Mouse (Mus musculus): ENCODE results near the gene Stk39. TPM values are rescaled to one million over a fixed set of nuclear protein-coding genes. Genes with fewer than 3 reads are reported as not detected.

Stk39 gene
- polyA plus RNA-seq, 1 experiment from 2014 or later = 25.1 TPM

DNA sequence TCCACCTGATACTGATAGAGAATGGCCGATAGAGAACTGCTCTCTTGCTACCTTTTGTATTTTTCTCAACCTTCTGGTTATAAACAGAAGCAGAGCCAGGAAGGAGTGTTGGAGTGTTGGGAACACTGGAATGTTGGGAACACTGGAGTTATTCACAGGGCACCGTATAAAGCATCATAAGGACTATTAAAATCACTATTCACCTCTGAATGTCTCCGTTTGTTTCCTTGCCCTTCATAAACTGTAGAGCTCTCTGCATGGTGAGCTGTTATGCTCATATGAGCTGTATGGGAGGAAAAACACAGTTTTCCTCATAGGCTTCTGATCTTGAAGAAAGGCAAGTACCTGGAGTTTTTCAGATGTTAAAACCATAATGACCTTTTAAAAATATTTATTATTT, 295.6 kb downstream of the Stk39 start:
- 88% methylated on average over 3 of the region's 3 CpGs for WGBS
- H3K4me2 ChIP-seq (ENCODE audit: low read length) = no peak overlapping the region

DNA sequence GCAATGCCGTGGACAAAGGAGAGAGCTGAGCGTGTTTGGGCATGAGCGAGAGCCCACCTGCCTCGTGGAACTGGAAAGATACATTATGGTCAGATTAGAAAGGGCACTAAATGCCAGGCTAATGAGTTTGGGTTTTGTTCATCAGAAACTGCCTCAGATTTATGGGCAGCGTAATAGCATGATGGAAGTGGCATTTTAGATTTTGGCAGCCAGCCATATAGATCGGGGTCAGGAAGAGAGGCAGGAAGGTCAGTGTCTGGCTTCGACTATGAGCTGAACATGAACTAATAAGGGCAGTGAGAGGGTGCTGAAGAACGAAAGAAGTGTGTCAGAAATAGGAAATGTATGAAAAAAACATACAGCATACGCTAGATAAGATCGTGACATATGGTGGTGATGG, 300.8 kb downstream of the Stk39 start:
- no peaks in the 10 kb centered on the region for H3K36me3 ChIP-seq (ENCODE audit: control insufficient read depth, insufficient read depth, low read length)
- no peak overlapping the region for H3K4me3 ChIP-seq (ENCODE audit: low read length)
- ATAC-seq = no peak
- no peak overlapping the region for H3K4me2 ChIP-seq (ENCODE audit: low read length)
- no peak overlapping the region for H3K27ac ChIP-seq (ENCODE audit: low read depth, low read length)
- WGBS = 80% methylated on average over 10 of the region's 10 CpGs
- no peaks in the 10 kb centered on the region for H3K4me1 ChIP-seq (ENCODE audit: control insufficient read depth, insufficient read depth, low read depth, low read length)
- no peaks in the 10 kb centered on the region for H3K9me3 ChIP-seq (ENCODE audit: control insufficient read depth, low read length)
- no peak overlapping the region for H3K9ac ChIP-seq (ENCODE audit: low read depth, low read length)
- no peaks in the 10 kb centered on the region for H3K27me3 ChIP-seq (replicated peaks; ENCODE audit: control insufficient read depth, insufficient read depth, low read length)

More for the DNA sequence above, 295.6 kb downstream of the Stk39 start:
- H3K9ac ChIP-seq (ENCODE audit: low read depth, low read length) = no peak overlapping the region
- H3K4me3 ChIP-seq (ENCODE audit: low read length) = no peak overlapping the region
- no peak overlapping the region for H3K27ac ChIP-seq (ENCODE audit: low read depth, low read length)
- no peaks in the 10 kb centered on the region for H3K4me1 ChIP-seq (ENCODE audit: control insufficient read depth, insufficient read depth, low read depth, low read length)
- no peak for ATAC-seq
- no peaks in the 10 kb centered on the region for H3K27me3 ChIP-seq (replicated peaks; ENCODE audit: control insufficient read depth, insufficient read depth, low read length)
- H3K9me3 ChIP-seq (ENCODE audit: control insufficient read depth, low read length) = no peaks in the 10 kb centered on the region
- H3K36me3 ChIP-seq (ENCODE audit: control insufficient read depth, insufficient read depth, low read length) = no peaks in the 10 kb centered on the region

DNA sequence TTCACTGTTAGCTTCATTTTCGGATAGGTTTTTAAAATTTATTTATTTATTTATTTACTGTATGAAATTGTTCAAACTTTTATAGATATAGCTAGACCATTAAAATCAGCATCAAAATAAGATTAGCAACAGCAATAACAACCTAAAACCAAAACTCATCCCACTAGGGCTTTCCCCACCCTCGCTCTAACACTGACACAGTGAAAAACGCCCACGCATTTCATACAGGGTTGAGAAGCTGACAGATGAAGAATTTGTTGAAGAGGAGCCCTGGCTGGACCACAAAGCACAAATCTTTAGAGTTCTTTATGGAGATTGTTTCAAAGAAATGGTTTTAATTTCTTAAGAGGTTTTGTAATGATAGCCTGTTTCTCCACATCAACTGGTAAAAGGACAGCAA, 310.1 kb downstream of the Stk39 start:
- Histone ChIP-seq H3K9ac (ENCODE audit: low read depth, low read length) (no peak overlapping the region), H3K4me1 (ENCODE audit: control insufficient read depth, insufficient read depth, low read depth, low read length) (no peaks in the 10 kb centered on the region), H3K27ac (ENCODE audit: low read depth, low read length) (no peak overlapping the region), H3K9me3 (ENCODE audit: control insufficient read depth, low read length) (no peaks in the 10 kb centered on the region), H3K36me3 (ENCODE audit: control insufficient read depth, insufficient read depth, low read length) (no peaks in the 10 kb centered on the region), H3K27me3 (replicated peaks; ENCODE audit: control insufficient read depth, insufficient read depth, low read length) (no peaks in the 10 kb centered on the region), H3K4me3 (ENCODE audit: low read length) (no peak overlapping the region), H3K4me2 (ENCODE audit: low read length) (no peak overlapping the region)
- 84% methylated on average over 4 of the region's 4 CpGs for WGBS
- ATAC-seq = no peak

DNA sequence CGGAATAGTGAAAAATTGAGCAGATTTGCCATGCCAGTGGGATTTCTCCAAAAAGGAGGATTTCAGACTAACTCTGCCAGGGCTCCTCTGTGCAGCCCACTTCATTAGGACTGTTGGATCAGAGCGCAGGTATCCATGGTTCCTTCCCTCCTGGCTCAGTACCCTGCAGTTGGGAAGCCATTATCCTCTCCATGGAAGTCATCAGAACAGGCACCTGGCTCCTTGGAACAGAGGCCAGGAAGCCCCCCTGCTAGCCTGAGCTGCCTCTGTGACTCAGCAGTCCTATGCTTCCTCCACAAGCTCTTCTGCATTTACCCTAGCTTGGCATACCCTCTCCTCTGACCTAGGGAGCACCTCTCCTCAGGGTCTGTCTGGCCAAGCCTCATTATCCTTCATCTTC, 311.5 kb downstream of the Stk39 start:
- Histone ChIP-seq H3K36me3 (ENCODE audit: control insufficient read depth, insufficient read depth, low read length) (no peaks in the 10 kb centered on the region), H3K4me1 (ENCODE audit: control insufficient read depth, insufficient read depth, low read depth, low read length) (no peaks in the 10 kb centered on the region), H3K9ac (ENCODE audit: low read depth, low read length) (no peak overlapping the region), H3K4me2 (ENCODE audit: low read length) (no peak overlapping the region), H3K27me3 (replicated peaks; ENCODE audit: control insufficient read depth, insufficient read depth, low read length) (no peaks in the 10 kb centered on the region), H3K27ac (ENCODE audit: low read depth, low read length) (no peak overlapping the region), H3K9me3 (ENCODE audit: control insufficient read depth, low read length) (no peaks in the 10 kb centered on the region), H3K4me3 (ENCODE audit: low read length) (no peak overlapping the region)
- WGBS = 95% methylated on average over 2 of the region's 2 CpGs
- ATAC-seq = no peak

Other genes starting within 250 kb of the Stk39 start
- gene 4933409G03Rik, start 110.1 kb upstream of the Stk39 start, polyA plus RNA-seq (2015; fragmentation: Nextera tagmentation; extraction: Ambion mirVana) = not detected in 2 replicates
- gene 4932414N04Rik, start 184.2 kb upstream of the Stk39 start, polyA plus RNA-seq (2015; fragmentation: Nextera tagmentation; extraction: Ambion mirVana) = not detected in 2 replicates